Mouse (Mus musculus): ENCODE results near the gene Wnk4. TPM values are rescaled to one million over a fixed set of nuclear protein-coding genes. Genes with fewer than 3 reads are reported as not detected.

The Wnk4 gene
- polyA plus RNA-seq, 1 experiment from 2014 or later, result 4.8 TPM

- no peaks in the 10 kb centered on the region for H3K27me3 ChIP-seq
- H3K9me3 ChIP-seq, result no peaks in the 10 kb centered on the region
- peaks cover 13% of the 10 kb centered on the region for H3K36me3 ChIP-seq
- 8% methylated on average over 5 of the region's 5 CpGs for WGBS
- no peak overlapping the region for H3K27ac ChIP-seq (replicated peaks)
- ATAC-seq (replicated peaks), result no peak
- H3K4me1 ChIP-seq, result peaks cover 10% of the 10 kb centered on the region
- no peak overlapping the region for H3K4me3 ChIP-seq
- no peak overlapping the region for H3K4me2 ChIP-seq (replicated peaks)
- H3K9ac ChIP-seq (replicated peaks), result no peak overlapping the region
Measured at GRCm38 (mm10) chr11:101282896-101283295, 22.5 kb downstream of the Wnk4 start.

DNA sequence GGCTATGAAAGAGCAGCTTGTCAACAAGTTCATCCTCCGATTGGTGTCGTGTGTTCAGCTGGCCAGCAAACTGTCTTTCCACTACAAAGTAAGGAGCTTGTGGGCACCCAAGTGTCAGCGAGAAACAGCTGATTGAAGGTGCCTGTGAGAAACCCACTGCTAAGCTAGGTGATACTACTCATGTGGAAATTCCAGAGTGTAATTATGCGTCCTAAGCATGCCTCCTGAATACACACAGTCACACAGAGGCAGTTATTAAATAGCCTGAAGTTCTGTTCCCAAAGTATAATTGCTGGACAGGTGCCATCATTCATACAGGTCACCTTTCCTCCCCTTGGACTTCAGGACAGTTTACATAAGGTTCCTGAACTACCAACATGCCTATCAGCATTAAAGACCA, 23.4 kb downstream of the Wnk4 start:
- Histone ChIP-seq H3K9me3 (no peaks in the 10 kb centered on the region), H3K4me3 (no peak overlapping the region), H3K9ac (replicated peaks) (no peak overlapping the region), H3K4me2 (replicated peaks) (no peak overlapping the region), H3K27ac (replicated peaks) (no peak overlapping the region), H3K4me1 (peaks cover 6% of the 10 kb centered on the region), H3K36me3 (peaks cover 22% of the 10 kb centered on the region), H3K27me3 (no peaks in the 10 kb centered on the region)
- ATAC-seq (replicated peaks), result no peak
- WGBS, result 78% methylated on average over 4 of the region's 4 CpGs

GRCm38 (mm10) chr11:101287306-101287705, 26.9 kb downstream of the Wnk4 start:
- Histone ChIP-seq H3K4me3 (no peak overlapping the region), H3K27me3 (no peaks in the 10 kb centered on the region), H3K27ac (replicated peaks) (no peak overlapping the region), H3K4me2 (replicated peaks) (no peak overlapping the region), H3K4me1 (no peaks in the 10 kb centered on the region), H3K9ac (replicated peaks) (no peak overlapping the region), H3K36me3 (peaks cover 56% of the 10 kb centered on the region), H3K9me3 (no peaks in the 10 kb centered on the region)
- WGBS, result 89% methylated on average over 9 of the region's 9 CpGs
- ATAC-seq (replicated peaks), result no peak

DNA sequence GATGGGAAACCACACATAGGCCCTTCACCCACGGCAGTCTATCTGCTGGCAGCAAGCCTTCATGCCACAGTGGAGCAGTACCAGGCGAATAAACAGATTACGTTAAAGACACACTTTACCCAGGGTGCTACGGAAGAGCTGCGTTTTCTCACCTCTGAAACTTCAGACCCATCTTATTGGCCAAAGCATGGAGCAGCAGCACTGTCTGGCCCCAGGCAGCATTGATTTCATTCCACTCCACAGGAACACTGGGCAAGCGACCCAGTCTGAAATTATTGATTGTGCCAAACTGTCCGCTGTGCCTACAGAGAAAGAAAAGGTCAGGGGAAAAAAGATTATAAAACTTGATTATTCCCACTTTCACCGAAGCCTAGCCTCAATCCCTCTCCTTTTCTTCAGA, 30.9 kb downstream of the Wnk4 start:
- Histone ChIP-seq H3K36me3 (peaks cover 80% of the 10 kb centered on the region), H3K4me1 (no peaks in the 10 kb centered on the region), H3K9ac (replicated peaks) (no peak overlapping the region), H3K9me3 (no peaks in the 10 kb centered on the region), H3K27ac (replicated peaks) (no peak overlapping the region), H3K4me2 (replicated peaks) (no peak overlapping the region), H3K4me3 (no peak overlapping the region), H3K27me3 (no peaks in the 10 kb centered on the region)
- WGBS, result 96% methylated on average over 8 of the region's 8 CpGs
- no peak for ATAC-seq (replicated peaks)

GRCm38 (mm10) chr11:101295191-101295590, 34.8 kb downstream of the Wnk4 start:
- WGBS, result 92% methylated on average over 8 of the region's 8 CpGs
- Histone ChIP-seq H3K4me1 (peaks cover under 1% of the 10 kb centered on the region; the same call in 1 of the 2 replicates), H3K27ac (replicated peaks) (no peak overlapping the region), H3K4me2 (replicated peaks) (no peak overlapping the region), H3K27me3 (no peaks in the 10 kb centered on the region), H3K9ac (replicated peaks) (no peak overlapping the region), H3K9me3 (no peaks in the 10 kb centered on the region), H3K4me3 (no peak overlapping the region), H3K36me3 (peaks cover 65% of the 10 kb centered on the region)
- ATAC-seq (replicated peaks), result no peak

DNA sequence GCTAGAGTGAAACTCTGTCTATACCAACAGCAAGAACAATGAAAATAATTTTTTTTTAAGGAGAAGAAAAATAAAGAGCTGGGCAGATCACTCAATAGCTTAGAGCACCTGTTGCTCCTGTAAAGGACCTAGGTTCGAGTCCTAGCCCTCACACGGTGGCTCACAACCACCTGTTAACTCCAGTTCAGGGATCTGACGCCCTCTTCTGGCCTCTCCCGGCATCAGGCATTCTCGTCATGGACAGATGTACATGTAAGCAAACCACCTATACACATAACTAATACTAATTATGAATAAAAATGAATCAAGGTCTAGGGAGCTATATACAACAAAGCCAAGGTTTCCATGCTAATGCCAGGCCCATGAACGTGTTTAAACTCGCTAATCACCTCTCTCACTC, 40.5 kb downstream of the Wnk4 start:
- Histone ChIP-seq H3K4me3 (peak overlapping the region; percentile 96), H3K9ac (replicated peaks) (peak overlapping the region; percentile 87; the same call in 1 of the 2 replicates), H3K4me1 (peaks cover 20% of the 10 kb centered on the region), H3K36me3 (peaks cover 20% of the 10 kb centered on the region), H3K27me3 (no peaks in the 10 kb centered on the region), H3K9me3 (no peaks in the 10 kb centered on the region), H3K27ac (replicated peaks) (no peak overlapping the region), H3K4me2 (replicated peaks) (peak overlapping the region; percentile 98)
- 70% methylated on average over 7 of the region's 7 CpGs for WGBS
- no peak for ATAC-seq (replicated peaks)

DNA sequence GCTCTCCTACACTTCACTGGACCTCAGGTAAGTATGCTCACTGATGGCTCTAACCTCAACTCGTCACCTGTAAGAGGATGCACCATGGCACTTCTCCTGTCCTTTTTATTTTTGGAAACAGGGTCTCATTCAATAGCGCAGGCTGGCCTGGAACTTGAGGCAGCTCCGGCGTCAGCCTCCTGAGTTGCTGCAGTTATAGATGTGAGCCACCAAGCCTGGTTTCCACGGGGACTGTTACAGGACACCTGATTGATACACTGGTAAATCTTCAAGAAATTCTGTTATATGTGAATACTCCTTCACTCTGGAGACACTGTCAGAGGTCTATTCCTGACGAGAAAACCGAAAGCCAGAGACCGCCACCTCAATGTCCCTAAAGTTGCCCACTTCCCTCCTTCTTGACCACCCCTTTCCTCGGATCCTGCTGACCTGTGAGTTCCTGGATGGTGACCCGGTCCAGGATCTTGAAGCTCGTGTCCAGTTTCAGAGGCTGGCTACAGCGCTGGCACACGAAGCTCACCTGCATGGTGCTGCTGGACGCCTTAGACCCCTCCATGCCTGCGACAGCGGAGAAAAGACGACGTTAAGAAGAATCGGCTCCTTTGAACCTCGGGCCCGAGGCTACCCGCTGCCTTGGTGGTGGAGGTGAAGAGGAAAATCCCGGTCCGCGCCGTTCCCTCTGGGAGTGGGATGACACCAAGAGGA, 41.1 kb downstream of the Wnk4 start:
- H3K9me3 ChIP-seq, result no peaks in the 10 kb centered on the region
- H3K27ac ChIP-seq (replicated peaks), result peak overlapping the region; percentile 73
- 15% methylated on average over 26 of the region's 26 CpGs for WGBS
- H3K4me3 ChIP-seq, result peak overlapping the region; percentile 96
- H3K4me2 ChIP-seq (replicated peaks), result peak overlapping the region; percentile 98
- peaks cover 20% of the 10 kb centered on the region for H3K4me1 ChIP-seq
- no peaks in the 10 kb centered on the region for H3K27me3 ChIP-seq
- ATAC-seq (replicated peaks), result no peak; the same call in 1 of the 2 replicates
- H3K9ac ChIP-seq (replicated peaks), result peak overlapping the region; percentile 87
- H3K36me3 ChIP-seq, result peaks cover 18% of the 10 kb centered on the region

DNA sequence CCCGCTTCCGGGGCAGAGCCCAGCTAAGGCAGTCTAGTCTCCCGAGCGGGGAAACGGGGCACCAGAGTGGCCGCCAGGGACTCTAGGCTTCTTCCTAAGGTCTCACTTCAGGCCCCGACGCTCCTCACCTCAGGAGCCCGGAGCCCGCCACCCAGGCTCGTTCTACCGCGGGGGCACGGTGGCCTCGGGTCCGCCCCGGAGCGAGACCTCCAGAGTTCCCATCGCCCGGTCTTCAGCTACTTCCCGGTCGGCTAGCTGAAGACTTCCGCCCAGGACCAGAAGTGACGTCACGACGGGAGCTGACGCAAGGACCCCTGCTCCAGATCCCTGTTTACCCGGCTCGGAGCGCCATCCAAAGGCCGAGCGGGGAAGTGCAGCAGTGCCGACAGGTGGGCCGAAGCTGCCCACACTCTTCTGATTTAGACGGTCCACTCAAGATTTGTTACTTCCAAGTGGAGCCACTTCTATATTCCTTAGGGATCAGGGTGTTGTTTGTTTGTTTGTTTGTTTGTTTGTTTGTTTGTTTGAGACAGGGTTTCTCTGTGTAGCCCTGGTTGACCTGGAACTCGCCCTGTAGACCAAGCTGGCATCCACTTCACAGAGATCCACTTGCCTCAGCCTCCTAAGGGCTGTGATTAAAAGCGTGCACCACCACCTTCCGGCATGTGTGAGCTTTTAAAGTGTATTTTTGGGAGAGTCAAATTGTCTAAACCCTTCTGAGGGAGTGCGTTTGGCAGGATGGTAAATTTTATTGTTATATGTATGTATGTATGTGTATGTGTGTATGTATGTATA, 41.8 kb downstream of the Wnk4 start, which contains the start of gene Becn1:
Gene Becn1, minus strand, starts transcription at position 283 of the 795 bp plus-strand sequence.
- H3K27ac ChIP-seq (replicated peaks), result peak within 1 kb of the TSS; percentile 73
- peak within 1 kb of the TSS; percentile 96 for H3K4me3 ChIP-seq
- no peaks in the 10 kb centered on the region for H3K9me3 ChIP-seq
- peak within 1 kb of the TSS; percentile 98 for H3K4me2 ChIP-seq (replicated peaks)
- no peaks in the 10 kb centered on the region for H3K27me3 ChIP-seq
- ATAC-seq (replicated peaks), result peak; percentile 93
- H3K4me1 ChIP-seq, result peaks cover 20% of the 10 kb centered on the region
- peak within 1 kb of the TSS; percentile 87 for H3K9ac ChIP-seq (replicated peaks)
- peaks cover 18% of the 10 kb centered on the region for H3K36me3 ChIP-seq
- WGBS, result 6% methylated on average over 39 of the region's 39 CpGs

DNA sequence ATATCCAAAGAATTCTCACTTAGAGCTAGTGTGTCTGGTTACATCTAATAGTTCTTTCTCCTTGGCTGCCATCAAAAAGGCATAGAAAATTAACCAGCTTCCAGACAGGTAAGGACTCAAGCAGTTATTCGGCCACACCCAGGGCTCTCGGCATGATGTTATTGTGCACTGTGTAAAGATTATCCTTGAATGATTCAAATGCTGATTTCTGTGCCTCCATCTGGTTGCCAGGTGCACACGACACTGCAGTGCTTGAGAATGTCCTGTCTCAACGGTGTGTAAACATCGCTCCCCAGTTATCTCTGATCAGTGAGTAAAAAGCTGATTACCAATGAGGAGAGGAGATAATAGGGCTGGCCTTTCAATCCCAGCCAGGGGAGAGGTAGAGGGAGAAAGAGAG, 47.4 kb downstream of the Wnk4 start:
- Histone ChIP-seq H3K27ac (replicated peaks) (no peak overlapping the region), H3K9me3 (no peaks in the 10 kb centered on the region), H3K9ac (replicated peaks) (no peak overlapping the region), H3K4me1 (no peaks in the 10 kb centered on the region), H3K4me3 (no peak overlapping the region), H3K27me3 (no peaks in the 10 kb centered on the region), H3K4me2 (replicated peaks) (no peak overlapping the region), H3K36me3 (no peaks in the 10 kb centered on the region)
- no peak for ATAC-seq (replicated peaks)
- 41% methylated on average over 5 of the region's 5 CpGs for WGBS

DNA sequence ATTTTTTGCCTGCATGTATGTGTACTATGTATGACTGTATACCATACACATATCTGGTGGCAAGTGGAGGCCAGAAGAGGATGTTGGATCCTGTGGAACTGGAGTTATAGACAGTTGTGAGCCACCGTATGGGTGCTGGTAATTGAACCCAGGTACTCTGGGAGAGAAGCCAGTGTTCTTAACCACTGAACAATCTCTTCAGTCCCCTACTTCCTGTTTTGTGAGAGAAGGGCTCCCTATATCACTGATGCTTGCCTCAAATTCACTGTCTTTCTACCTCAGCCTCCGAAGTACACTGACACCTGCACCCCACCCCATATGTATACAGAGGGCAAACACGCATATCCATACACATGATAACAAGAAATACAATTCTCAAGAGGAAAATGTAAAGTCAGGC, 50.7 kb downstream of the Wnk4 start:
- Histone ChIP-seq H3K9ac (replicated peaks) (no peak overlapping the region), H3K9me3 (no peaks in the 10 kb centered on the region), H3K4me3 (no peak overlapping the region), H3K27me3 (no peaks in the 10 kb centered on the region), H3K27ac (replicated peaks) (no peak overlapping the region), H3K4me1 (peaks cover 2% of the 10 kb centered on the region; the same call in 1 of the 2 replicates), H3K4me2 (replicated peaks) (no peak overlapping the region), H3K36me3 (no peaks in the 10 kb centered on the region)
- WGBS, result 93% methylated on average over 3 of the region's 3 CpGs
- ATAC-seq (replicated peaks), result no peak

DNA sequence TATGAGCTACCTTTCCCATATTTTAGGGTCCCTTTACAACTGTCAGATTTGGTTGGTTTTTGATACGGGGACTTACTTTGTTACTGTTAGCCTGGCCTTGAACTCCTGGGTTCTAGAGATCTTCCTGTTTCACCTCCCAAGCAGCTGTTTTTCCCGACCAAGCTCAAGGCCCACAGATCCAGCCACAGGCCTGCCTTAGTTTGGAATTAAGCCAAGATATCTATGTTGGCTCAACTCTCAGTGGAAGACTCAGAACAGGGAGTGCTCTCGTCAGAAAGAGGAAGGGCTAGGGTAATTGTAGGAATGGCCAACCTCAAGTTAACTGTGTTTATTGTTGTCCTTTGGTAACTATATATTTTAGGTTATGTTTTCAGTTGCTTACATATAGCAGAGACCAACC, 51.8 kb downstream of the Wnk4 start:
- WGBS, result 71% methylated on average over 3 of the region's 3 CpGs
- no peak overlapping the region for H3K27ac ChIP-seq (replicated peaks)
- no peaks in the 10 kb centered on the region for H3K36me3 ChIP-seq
- no peak for ATAC-seq (replicated peaks)
- peaks cover 9% of the 10 kb centered on the region for H3K4me1 ChIP-seq
- no peaks in the 10 kb centered on the region for H3K9me3 ChIP-seq
- H3K4me3 ChIP-seq, result no peak overlapping the region
- H3K9ac ChIP-seq (replicated peaks), result no peak overlapping the region
- no peak overlapping the region for H3K4me2 ChIP-seq (replicated peaks)
- H3K27me3 ChIP-seq, result no peaks in the 10 kb centered on the region

DNA sequence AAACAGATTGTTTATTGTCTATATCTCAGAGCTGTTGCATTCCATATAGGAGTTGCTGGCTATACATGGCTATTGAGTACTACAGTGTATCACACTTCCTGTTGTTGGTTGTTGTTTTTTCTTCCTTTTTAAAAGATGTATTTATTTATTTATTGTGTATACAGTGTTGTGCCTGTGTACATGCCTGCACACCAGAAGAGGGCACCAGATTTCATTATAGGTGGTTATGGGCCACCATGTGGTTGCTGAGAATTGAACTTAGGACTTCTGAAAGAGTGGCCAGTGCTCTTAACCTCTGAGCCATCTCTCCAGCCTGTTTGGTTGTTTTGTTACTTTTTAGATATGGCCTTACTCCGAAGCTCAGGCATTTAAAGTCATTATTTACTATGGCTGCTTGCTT, 54.2 kb downstream of the Wnk4 start:
- Histone ChIP-seq H3K4me2 (replicated peaks) (no peak overlapping the region), H3K27ac (replicated peaks) (no peak overlapping the region), H3K4me1 (peaks cover 21% of the 10 kb centered on the region), H3K27me3 (no peaks in the 10 kb centered on the region), H3K4me3 (no peak overlapping the region), H3K9ac (replicated peaks) (no peak overlapping the region), H3K9me3 (no peaks in the 10 kb centered on the region), H3K36me3 (peaks cover 19% of the 10 kb centered on the region)
- no peak for ATAC-seq (replicated peaks)
- 91% methylated on average over 1 of the region's 1 CpGs for WGBS
